Mouse (Mus musculus) heart, postnatal 36 days (tissue): ENCODE results near the gene Gpatch4. TPM values are rescaled to one million over a fixed set of nuclear protein-coding genes. Genes with fewer than 3 reads are reported as not detected.
A peak's percentile ranks its signal among the peaks of the same experiment; 100 is the strongest.

Source experiments
- DNase-seq, 2 experiments: peaks; one replicate each; pipeline ENCODE4 v3.0.0; 2021 to 2022
- intact Hi-C: fragments of 180-260 bp; cut with DNase I; formaldehyde crosslinking; loops from one replicate; pipeline ENCODE4 v1.15.1; 2025
- total RNA-seq, 2 experiments: library from RNA; stranded (reverse); gene quantifications; 2 replicates each; pipeline ENCODE4 v1.2.3; 2021

The Gpatch4 gene
- 10 to 100 TPM in 1 of 2 experiments, 1 to 10 TPM in 1; 8.2 to 10.3 TPM for total RNA-seq

GRCm38 (mm10) chr3:88042661-88043421, at the start of gene Gpatch4:
Gene Gpatch4 (plus strand): TSS chr3:88043108.
- intact Hi-C loops = no loop called here
- peak; percentile 83 to 86 for DNase-seq

- intact Hi-C loops = no loop called here
- DNase-seq = no peak
Observed at GRCm38 (mm10) chr3:87993436-87993835, 49.5 kb upstream of the Gpatch4 start.

- no peak for DNase-seq
- intact Hi-C loops = no loop called here
Observed at GRCm38 (mm10) chr3:87995331-87995730, 47.6 kb upstream of the Gpatch4 start.

- intact Hi-C loops = no loop called here
- DNase-seq = no peak
Observed at GRCm38 (mm10) chr3:87996401-87996800, 46.5 kb upstream of the Gpatch4 start.

GRCm38 (mm10) chr3:87996971-87997614, 45.8 kb upstream of the Gpatch4 start:
- DNase-seq = no peak

GRCm38 (mm10) chr3:87998747-87999146, 44.2 kb upstream of the Gpatch4 start:
- DNase-seq = no peak
- intact Hi-C loops = no loop called here

More at GRCm38 (mm10) chr3:87996971-87997614, 45.8 kb upstream of the Gpatch4 start:
- intact Hi-C loops = no loop called here

GRCm38 (mm10) chr3:87999243-87999895, 43.5 kb upstream of the Gpatch4 start:
- DNase-seq = no peak
- intact Hi-C loops = no loop called here

- DNase-seq = no peak
- intact Hi-C loops = no loop called here
Observed at GRCm38 (mm10) chr3:88000181-88000580, 42.7 kb upstream of the Gpatch4 start, which contains the start of gene Bcan. Gene Bcan (minus strand): TSS chr3:88000230.

GRCm38 (mm10) chr3:88000816-88001595, 41.9 kb upstream of the Gpatch4 start:
- intact Hi-C loops = no loop called here
- DNase-seq = no peak

GRCm38 (mm10) chr3:88002291-88002976, 40.5 kb upstream of the Gpatch4 start:
- intact Hi-C loops = no loop called here
- DNase-seq = no peak

GRCm38 (mm10) chr3:88005822-88006786, 36.8 kb upstream of the Gpatch4 start:
- intact Hi-C loops = loop anchor here (5.0 kb wide), 1 partner anchor 236 kb away; no protein-coding TSS in a partner anchor
- DNase-seq = no peak

- DNase-seq = no peak
- intact Hi-C loops = loop anchor here (1.0 kb wide), 1 partner anchor 62 kb away; no protein-coding TSS in a partner anchor
Observed at GRCm38 (mm10) chr3:88010634-88011265, 32.2 kb upstream of the Gpatch4 start.

- intact Hi-C loops = loop anchor here (2.0 kb wide), 2 partner anchors 16 to 36 kb away; partner anchors contain the start of gene Naxe
- DNase-seq = peak; percentile 85 to 86
Observed at GRCm38 (mm10) chr3:88022322-88023191, 20.4 kb upstream of the Gpatch4 start.

- no peak for DNase-seq
- intact Hi-C loops = loop anchor here (2.0 kb wide), 2 partner anchors 15 to 35 kb away; partner anchors contain the start of gene Naxe
Observed at GRCm38 (mm10) chr3:88023192-88024074, 19.5 kb upstream of the Gpatch4 start.

- intact Hi-C loops = loop anchor here (5.0 kb wide), 1 partner anchor 45 kb away; no protein-coding TSS in a partner anchor
- DNase-seq = no peak
Observed at GRCm38 (mm10) chr3:88026823-88027222, 16.1 kb upstream of the Gpatch4 start.
